Mouse (Mus musculus) E14TG2a.4 (cell line): ENCODE results near the gene Abhd18.

Experiments
- CTCF ChIP-seq: conservative IDR thresholded peaks from 2 replicates; pipeline ENCODE4 v1.5.1; 2014; ENCODE audit warnings: low read length
- NANOG ChIP-seq: IDR thresholded peaks from 2 replicates; pipeline ENCODE4 v1.6.1; 2014; ENCODE audit warnings: borderline replicate concordance, low read length, mixed read lengths
- POU5F1 ChIP-seq: IDR thresholded peaks from 2 replicates; pipeline ENCODE4 v1.6.1; 2014; ENCODE audit warnings: low read length, borderline replicate concordance

GRCm38 (mm10) chr3:40799530-40800372 is 47.0 kb upstream of the Abhd18 start, which contains the start of gene Plk4:
- TF ChIP-seq CTCF (no peak), POU5F1 (no peak), NANOG (no peak)
